Mouse (Mus musculus) cerebellum, postnatal 14 days (tissue): Measurements from ENCODE around the gene Tnfsfm13.

ENCODE experiments used
- DNase-seq, 2 experiments: peaks; one replicate each; pipeline ENCODE4 v3.0.0; 2021; ENCODE audit warnings: mixed read lengths in 2 of 2

Gene Tnfsfm13

DNA sequence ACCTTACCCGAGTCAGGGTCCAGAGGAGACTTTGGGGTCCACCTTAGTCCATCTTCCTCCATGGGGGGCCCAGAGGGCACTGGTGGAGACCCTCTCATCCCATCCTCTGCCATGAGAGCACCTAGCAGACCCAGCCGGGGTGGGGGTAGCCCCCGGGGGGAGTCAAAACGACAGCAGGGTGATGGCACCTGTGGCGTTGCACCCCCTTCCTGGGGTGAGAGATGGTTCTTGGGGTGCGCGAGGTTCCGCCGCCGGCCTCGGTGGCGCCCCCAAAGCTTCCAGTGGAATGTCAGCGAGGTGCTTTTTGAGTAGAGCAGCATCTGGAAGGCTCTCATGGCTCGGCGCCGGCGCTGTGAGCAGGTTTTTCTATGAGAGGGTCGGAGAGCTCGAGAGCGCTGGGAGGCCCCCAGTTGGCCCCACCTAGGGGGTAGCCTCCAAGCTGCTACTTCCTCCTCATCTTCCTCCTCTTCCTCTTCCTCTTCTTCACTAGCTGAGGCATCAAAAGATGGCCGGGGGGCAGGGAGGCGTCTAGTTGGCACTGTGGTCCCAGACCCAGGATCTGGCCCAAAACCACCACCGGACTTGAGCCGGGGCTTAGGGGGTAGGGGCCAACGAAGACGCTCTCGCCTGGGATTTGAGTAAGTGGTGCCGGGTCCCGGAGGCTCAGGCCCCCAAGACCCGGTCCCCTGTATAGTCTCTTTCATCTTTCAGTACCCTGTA is 15.6 kb downstream of the Tnfsfm13 start:
- DNase-seq = peak in 1 of 2 experiments; percentile 29

DNA sequence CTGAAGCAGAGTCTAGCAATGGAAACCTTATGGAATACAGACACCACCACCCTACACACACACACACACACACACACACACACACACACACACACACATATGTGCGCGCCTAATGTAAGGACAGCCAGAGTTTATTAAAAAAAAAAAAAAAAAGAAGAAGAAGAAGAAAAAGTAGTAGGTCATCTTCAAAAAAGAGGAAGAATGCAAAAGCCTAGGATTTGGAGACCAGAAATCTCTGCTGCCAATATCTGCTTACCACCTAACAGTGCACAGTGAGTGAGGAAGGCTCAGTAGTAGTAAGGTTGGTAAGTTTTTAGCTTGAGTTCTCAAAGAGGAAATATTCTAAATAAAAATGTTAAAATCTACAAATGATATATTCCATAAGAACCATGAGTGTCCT is 16.8 kb downstream of the Tnfsfm13 start:
- DNase-seq = no peak

DNA sequence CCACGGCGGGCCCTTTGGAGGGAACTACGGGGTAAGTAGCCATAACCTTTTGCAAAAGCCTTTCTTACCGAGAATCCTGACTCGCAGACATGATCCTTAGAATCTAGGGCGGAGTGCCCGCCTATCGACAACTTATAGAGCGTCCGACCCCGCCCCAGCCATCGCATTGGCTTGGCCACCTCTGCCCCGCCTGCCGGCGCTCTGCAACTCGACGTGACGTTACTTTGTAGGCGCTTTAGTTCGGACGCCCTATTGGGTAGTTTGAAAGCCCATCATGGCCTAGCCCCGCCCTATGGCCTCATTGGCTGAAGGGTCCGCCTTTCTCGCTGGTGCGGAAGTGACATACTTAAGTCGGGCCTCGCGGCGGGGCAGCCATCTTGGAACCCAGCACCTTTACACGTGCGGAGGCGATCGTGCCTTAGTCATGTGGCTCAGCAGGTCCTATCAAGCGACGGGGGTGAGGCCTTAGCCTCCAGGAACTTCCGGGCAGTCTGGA is 23.6 kb downstream of the Tnfsfm13 start, which contains the start of gene Eif4a1:
Gene Eif4a1 (minus strand): TSS at position 213 of the 496 bp plus-strand sequence.
- peak; percentile 100 for DNase-seq

DNA sequence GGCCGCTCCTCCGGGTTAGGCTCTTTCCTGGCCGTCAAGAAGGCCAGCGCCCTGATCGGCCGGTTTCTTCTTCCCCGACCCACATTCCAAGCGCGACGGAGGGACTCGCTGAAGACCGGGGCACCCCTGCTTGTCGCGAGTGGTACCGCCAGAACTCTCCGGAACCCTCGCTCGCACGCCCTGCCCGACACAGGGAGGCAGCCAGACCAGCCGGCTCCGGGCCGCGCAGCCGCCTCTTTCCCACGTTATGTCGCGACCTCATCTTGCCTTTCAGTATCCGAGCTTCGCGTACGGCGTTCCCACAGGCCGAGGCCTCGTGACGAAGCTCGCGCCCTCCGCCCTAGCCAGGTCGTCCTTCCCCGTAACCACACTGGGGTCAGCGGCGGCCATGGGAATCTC is 24.2 kb downstream of the Tnfsfm13 start:
- DNase-seq = no peak

DNA sequence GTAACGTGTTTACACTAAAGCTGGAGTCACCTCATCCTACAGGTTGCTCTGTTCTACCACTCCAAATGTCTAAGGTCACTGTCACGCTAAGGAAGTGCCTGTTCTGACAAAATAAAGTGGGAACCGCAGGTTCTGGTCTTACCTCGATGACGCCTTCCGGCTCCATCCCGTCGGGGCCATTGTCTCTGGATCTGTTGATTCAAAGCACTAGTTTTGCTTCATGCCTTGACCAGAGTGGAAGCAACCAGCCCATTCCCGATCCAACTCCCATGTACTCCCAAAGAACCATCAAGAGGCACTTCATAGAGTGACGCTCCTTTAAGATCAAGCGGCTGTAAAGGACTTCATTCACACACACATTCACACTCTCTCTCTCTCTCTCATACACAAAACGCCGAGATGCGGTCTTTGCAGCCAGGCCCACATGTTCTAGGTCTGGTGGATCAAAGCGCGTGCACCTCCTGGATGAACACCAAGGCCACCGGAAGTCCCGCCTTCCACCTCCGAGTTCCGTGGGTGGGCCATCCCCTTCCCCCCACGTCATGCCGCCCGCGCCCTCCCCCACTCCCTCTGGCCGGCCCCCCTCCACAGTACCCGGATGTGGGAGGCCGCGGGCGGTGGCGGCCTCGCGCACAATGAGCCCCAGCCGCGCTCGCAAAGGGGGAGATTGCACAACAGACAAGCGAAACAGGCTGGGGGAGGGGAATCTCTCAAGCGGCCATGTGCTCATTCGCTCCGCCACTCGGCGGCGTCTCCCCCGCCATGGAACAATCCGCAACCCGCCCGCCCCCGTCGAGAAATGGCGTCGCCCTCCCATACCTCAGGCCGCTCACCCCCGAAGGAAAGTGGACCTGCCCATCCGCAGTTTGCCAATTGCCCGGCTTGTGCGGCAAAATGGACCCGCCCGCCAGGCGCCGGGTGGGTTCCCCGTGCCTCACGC is 24.8 kb downstream of the Tnfsfm13 start:
- DNase-seq = peak; percentile 97 to 98

DNA sequence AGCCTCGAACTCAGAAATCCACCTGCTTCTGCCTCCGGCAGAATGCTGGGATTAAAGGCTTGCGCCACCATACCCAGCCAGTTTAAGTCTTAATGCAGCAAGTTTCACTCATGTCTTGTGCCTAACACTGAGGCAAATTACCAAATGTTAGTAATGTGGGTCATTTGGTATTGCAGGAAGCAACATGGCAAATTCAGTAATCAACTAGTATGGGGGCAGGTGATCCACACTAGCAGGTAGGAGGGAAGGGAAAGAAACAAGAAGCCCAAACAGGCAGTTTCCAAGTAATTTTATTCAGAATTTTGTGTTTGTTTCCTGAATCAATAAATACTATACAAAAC is 29.3 kb downstream of the Tnfsfm13 start:
- no peak for DNase-seq

DNA sequence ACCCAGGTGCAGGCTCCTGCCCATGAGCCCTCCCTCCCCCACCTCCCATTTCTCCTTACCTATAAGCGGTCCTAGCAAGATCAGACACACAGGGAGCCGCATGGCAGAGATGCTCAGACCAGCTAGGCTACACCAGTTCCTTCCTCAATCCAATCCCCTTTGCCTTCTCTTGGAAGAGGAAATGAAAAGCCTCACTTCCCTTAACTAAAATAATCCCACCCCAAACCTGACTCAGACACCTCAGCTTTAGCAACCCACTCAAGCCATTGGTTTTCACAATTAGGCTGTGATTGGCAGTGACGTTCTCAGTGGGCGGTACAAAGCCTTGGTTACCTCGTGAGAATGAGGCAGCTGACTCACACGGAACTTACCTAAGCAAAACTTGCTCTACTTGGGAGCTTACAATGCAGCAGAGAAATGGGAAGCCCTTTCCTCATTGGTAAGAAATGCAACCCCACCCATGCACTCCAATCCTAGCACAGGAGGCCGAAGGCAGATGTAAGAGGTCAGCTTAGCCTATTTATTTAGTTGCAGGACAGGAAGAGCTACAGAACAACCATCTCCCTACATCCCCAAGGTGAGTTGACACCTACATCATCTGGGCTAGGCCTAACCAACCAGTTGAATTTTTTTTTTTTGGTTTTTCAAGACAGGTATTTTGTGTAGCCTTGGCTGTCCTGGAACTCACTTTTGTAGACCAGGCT is 29.8 kb downstream of the Tnfsfm13 start, which contains the start of gene Cd68:
Gene Cd68 (minus strand): TSS at position 193 of the 704 bp plus-strand sequence.
- DNase-seq = no peak

DNA sequence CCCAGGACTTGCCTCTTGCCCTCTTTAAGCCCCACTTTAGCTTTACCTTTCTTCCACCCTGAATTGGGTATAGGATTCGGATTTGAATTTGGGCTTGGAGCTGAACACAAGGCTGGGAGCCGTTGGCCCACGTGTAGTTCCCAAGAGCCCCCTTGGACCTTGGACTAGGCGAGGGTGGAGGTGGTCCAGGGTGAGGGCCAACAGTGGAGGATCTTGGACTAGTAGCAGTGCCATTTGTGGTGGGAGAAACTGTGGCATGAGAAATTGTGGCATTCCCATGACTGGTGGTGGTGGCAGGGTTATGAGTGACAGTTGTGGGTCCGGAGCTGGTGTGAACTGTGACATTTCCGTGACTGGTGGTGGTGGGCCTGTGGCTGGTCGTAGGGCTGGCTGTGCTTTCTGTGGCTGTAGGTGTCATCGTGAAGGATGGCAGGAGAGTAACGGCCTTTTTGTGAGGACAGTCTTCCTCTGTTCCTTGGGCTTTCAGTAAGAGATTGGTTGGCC is 30.4 kb downstream of the Tnfsfm13 start:
- DNase-seq = no peak

DNA sequence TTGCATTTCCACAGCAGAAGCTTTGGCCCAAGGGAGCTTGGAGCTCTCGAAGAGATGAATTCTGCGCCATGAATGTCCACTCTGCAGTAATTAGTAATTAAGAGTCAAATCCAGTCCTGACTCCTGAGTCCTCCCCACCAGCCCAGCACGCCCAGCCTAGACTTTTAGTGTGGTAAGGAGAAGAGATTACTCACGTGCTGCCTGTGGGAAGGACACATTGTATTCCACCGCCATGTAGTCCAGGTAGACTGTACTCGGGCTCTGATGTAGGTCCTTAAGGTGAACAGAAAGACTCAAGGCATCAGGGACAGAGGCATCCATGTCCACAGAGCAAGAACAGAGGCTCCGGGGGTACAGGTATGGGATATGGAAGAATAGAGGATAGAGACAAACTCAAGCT is 31.1 kb downstream of the Tnfsfm13 start:
- no peak for DNase-seq

DNA sequence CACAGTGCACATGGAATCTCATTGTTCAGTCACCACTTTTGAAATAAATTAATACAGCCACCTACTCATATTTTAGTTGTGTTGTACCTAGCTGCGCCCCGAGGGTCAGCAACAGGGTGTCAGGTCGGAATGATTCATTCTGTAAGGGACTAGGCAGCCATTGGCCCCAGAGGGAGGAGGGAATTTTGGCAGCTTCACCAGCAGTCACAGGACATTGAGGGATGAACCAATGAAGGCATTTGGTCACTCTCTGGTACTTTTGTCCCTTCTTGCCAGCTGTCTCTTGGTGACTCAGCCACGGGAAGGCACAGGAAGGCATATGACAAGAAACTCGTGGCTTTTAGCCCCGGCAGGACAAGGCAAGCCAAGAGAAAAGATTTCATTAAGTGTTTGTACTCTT is 32.1 kb downstream of the Tnfsfm13 start:
- no peak for DNase-seq

DNA sequence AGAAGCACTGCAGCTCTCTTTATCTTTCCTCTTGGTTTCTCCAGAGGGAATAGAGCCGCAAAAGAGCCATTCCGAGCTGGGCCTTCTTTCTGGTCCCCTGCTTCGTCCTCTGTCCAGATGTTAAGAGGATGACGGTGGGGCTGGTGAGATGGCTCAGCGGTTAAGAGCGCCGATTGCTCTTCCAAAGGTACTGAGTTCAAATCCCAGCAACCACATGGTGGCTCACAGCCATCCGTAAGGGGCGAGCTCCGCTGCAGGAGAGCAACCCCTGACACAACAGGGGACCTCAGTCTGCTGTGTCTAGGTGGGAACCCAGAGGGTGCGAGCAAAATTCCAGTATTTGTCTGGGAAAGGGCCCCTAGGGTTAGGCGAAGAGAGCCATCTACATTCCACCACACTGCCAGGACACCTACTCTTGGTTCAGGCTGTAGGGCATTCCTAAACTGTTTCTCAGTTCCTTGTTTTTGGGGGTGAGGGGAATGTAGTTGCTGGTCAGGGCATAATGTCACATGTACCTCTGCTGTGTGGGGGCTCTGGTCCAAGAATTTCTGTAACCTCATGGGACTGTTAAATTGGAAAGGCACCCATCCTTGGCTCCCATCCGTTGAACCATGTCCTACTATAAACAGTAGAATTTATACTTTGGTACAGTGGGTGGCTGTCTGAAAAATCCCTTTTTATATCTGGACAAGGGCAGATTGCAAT is 32.8 kb downstream of the Tnfsfm13 start:
- DNase-seq = peak in 1 of 2 experiments; percentile 50

DNA sequence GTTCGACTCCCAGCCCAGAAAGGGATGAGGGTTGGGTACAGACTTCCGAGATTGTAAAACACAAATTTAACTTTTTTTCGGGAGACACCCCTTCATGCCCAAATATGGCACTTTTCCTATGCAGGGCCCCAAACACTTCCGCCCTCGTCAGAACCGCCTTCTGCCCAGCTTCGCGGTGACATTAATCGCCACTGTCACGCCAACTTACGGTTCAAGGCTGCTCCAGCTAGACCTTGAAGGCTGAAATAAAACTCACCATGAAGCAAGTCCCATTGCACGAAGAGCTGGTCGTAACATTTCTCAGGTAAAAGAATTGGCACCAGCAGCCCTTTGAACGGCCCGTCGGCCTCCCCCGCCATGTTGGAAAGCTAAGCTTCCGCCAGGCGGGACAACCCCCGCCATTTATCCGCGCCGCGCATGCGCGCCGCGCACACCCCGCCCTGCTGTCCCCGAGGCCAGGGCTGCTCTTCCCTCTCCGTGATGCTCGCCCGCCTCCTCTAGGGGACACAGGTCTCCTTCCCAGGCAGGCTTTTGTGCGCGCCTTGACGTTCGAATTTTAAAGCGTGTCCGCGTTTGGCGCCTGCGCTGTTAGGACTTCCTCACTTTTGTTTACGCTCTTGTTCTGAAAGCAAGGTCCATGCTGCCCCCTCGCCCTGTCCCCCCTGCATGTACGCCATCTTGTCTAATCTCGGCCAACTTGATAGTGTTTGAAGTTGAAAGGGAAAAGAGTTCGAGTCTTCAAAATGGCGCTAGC is 33.5 kb downstream of the Tnfsfm13 start, which contains the start of gene Mpdu1:
Gene Mpdu1 (minus strand): TSS at position 430 of the 754 bp plus-strand sequence.
- peak; percentile 95 for DNase-seq

DNA sequence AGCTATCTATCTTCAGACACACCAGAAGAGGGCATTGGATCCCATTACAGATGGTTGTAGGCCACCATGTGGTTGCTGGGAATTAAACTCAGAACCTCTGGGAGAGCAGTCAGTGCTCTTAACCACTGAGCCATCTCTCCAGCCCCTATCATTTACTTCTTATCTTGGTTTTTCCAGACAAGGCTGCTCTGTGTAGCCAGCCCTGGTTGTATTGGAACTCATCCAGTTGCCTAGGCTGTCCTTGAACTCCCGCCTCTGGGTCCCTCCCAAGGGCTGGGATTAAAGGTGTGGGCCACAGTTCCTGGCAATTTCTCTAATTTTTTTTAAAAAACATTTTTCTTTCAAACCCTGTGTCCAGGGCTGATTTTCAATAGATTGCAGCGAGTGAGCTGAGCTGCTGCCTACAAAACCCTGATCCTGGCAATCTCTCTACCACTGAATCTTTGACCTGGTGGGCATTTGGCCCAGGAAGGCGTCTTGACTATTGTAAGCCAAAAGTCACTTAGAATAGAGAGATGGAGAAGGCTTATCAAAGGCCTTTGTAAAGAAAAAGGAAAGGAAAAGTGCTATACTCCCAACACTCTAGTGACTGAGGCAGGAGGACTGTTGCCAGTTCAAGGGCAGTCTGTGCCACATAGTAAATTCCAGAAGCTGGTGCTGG is 34.5 kb downstream of the Tnfsfm13 start:
- DNase-seq = peak in 1 of 2 experiments; percentile 43

DNA sequence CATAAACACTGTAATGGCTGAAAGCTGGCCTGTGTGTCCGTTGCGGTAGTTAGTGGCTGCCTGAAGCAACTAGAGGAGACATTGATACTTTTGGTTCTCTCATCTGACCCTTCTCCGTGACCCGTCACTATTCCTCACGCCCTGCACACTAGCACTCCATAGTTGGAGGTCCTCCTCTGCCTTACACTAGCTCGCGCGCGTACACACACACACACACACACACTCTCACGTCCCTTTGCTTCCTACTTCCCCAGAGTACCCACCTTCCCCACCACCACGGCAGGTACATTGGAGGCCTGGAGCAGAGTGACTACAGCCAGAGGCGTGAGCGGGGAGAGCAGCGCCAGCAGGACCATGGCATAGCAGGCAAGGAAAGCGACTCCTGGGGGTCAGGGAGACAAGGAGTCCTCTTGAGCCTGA is 38.4 kb downstream of the Tnfsfm13 start:
- DNase-seq = no peak

DNA sequence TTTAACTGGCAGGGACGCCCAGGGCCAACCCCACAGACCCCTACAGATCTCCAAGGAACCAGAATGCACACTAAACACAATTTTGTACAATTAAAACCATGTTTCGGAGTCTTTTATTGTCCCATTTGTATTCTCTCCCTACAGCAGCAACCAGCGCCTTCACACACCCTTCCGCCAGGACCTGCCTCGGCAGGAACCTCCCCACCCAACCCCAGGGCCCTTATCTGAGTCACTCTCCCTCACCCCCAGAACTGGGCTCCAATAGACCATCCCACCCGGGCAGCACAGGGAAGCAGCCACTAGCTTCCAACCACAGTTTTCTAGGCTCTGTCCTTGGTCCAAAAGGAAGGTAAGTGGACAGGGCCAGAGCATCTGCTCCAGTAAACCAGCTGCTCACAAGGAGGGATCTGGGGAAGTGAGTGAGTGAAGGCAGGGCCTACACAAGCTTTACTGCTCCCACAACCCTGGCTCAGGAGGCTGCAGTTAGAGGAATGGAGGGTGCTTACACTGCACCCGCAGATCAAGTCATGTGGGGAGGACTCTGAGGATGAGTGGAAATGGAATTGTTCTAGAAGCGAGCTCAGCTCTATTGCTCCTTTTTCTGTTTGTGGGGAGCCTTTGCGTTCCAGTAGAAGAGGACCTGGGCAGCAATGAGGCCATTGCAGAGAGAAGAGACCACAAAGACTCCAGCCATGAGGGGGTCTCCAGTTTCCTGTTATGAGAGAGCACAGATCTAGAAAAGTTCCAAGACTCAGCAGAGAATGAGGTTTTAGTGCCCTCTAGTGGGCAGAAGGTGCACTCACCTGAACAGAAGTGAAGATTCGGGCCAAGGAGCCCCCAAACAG is 39.1 kb downstream of the Tnfsfm13 start:
- DNase-seq = peak; percentile 69 to 76

DNA sequence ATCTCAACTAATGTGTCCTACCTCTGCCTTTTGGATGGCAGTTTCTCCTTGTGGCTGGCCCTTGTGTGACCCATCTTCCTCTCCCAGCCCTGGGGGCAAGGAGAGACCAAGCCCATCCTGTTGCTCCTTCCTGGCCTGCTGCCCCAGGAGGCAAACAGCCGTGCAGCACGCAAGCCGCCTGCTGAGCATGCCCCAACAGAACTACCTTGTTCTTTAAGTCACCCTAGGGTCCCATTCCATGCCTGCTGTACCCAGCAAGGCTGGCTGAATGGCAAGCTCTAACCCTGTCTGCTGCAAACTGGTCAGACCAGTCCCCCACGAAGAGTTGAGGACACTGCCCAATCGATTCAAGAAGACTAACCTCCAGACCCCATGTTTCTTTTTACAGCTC is 39.8 kb downstream of the Tnfsfm13 start:
- no peak for DNase-seq

DNA sequence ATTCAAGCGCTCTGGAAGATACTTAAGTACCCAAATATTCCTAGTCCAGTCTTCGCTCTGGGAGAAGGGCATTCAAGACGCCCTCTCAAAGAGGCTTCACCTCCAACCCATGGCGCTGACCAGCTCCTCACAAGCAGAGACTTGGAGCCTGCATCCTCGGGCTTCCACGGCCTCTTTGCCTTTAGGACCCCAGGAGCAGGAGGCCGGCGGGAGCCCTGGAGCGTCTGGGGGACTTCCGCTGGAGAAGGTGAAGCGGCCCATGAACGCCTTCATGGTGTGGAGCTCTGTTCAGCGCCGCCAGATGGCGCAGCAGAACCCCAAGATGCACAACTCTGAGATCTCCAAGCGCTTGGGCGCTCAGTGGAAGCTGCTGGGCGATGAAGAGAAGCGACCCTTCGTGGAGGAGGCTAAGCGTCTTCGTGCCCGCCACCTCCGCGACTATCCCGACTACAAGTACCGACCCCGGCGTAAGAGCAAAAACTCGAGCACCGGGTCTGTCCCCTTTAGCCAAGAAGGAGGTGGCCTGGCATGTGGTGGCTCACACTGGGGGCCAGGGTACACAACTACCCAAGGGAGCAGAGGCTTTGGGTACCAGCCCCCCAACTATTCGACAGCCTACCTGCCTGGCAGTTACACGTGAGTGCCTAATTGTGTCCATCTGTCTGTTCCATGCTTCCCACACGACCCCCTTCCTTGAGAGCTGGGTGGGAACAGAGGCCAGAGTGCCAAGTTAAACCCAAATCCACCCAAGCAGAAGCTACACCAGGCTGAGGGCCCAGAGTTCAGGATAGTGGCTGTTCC is 40.4 kb downstream of the Tnfsfm13 start, which contains the start of gene Sox15:
Gene Sox15 (plus strand): TSS at position 51 of the 801 bp plus-strand sequence.
- DNase-seq = peak; percentile 82 to 85

DNA sequence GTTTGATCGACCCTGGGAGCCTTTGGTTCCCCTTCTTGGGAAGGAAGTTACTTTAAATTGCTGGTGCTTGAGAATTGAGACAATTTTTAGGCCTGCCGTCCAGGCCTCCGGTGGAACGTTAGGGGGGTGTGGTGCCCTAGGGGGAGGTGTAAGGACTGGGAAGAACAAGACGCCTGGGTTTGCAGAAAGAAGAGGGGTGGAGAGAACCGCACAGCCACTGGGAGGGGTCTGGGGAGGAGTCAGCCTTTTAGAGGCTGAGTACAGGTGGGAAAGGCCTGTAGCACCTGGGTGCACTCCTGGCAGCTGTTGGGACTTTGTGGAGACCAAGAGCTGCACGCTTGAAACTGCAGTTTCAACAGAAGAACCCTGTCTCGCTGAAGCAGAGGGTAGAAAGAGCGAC is 41.1 kb downstream of the Tnfsfm13 start:
- DNase-seq = no peak

DNA sequence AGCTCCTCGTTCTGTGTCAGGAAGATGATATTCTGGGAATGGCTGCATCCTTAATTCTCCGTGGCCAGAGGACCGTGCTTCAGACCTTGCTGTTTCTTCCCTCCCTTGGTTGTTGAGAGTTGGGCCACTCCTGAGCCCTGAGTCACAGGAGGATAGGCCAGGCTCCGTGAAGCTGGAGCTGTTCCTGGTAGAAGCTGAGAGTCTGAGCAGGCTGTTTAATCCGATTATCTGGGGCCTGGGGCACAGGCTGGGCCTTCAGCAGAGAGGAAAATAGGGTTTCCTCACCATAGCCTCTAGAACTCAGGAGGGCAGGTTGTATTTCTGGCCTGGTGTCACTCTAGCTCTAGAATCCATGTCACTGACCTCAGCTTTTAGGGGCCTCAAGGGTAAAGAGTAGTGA is 42.5 kb downstream of the Tnfsfm13 start:
- no peak for DNase-seq
